Mouse (Mus musculus) heart, embryonic 13.5 days (tissue): ENCODE data around the gene AL731706.2. TPM values are rescaled to one million over a fixed set of nuclear protein-coding genes. Genes with fewer than 3 reads are reported as not detected.

ENCODE experiments used
- ATAC-seq: fragments of 200-750 bp; cut with Nextera tagmentation; 2 replicates; pipeline ENCODE4 v1.8.0; 2017; ENCODE audit warnings: moderate TSS enrichment; ENCODE audit not compliant: insufficient number of reproducible peaks, low FRiP score, low TSS enrichment; ENCODE audit errors: extremely low read depth
- H3K27ac ChIP-seq: fragments of 300-500 bp; sonication (generic); replicated peaks from 2 replicates; pipeline ENCODE4 v1.5.1; 2015; ENCODE audit warnings: moderate library complexity, mild to moderate bottlenecking, inconsistent platforms
- H3K27me3 ChIP-seq: fragments of 300-500 bp; sonication (generic); replicated peaks from 2 replicates; pipeline ENCODE4 v1.6.1; 2015; ENCODE audit warnings: mild to moderate bottlenecking, inconsistent platforms
- H3K36me3 ChIP-seq: fragments of 300-500 bp; sonication (generic); 2 replicates; pipeline ENCODE4 v1.6.1; 2015; ENCODE audit warnings: mild to moderate bottlenecking, inconsistent platforms
- H3K4me1 ChIP-seq: fragments of 300-500 bp; sonication (generic); 2 replicates; pipeline ENCODE4 v1.6.1; 2015; ENCODE audit warnings: inconsistent platforms
- H3K4me2 ChIP-seq: fragments of 300-500 bp; sonication (generic); 2 replicates; pipeline ENCODE4 v1.6.1; 2015; ENCODE audit warnings: inconsistent platforms, mild to moderate bottlenecking, moderate library complexity
- H3K4me3 ChIP-seq: fragments of 300-500 bp; sonication (generic); 2 replicates; pipeline ENCODE4 v1.5.1; 2015; ENCODE audit warnings: moderate library complexity, mild to moderate bottlenecking, inconsistent platforms
- H3K9ac ChIP-seq: fragments of 300-500 bp; sonication (generic); 2 replicates; pipeline ENCODE4 v1.6.1; 2015; ENCODE audit warnings: inconsistent platforms, mild to moderate bottlenecking, moderate library complexity
- H3K9me3 ChIP-seq: fragments of 300-500 bp; sonication (generic); 2 replicates; pipeline ENCODE4 v1.6.1; 2016; ENCODE audit warnings: inconsistent platforms
- WGBS: fragments of 180-500 bp; shearing (Covaris S2); methylation state at CpG from one replicate; pipeline ENCODE4 v1.1.7; 2015; ENCODE audit warnings: mixed read lengths; 5-methylcytosine and 5-hydroxymethylcytosine counted together
- polyA plus RNA-seq: library from polyadenylated mRNA; unstranded; fragments of >200 nt; fragmentation: Nextera tagmentation; extraction: Ambion mirVana; gene quantifications from 2 replicates; pipeline ENCODE4 v1.2.1, GENCODE M21; 2015

Gene AL731706.2
- 39.5 and 56.2 TPM in 2 replicates for polyA plus RNA-seq

DNA sequence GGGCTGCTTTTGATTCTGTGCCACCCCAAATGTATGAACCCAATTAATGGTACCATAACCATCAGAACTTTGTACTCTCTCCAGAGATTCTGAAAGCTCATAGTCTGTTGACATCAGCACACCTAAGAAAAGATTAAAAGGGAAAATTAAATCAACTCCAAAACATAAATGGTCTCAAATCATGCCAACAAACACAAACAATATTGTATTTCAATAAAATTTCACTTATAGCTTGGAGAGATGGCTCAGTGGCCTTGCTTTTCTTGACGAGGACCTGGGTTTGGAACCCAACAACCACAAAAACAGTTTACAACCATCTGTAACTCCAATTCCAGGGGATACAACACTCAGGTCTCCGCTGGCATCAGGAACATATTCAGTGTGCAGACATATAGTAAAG lies at the start of gene AL731706.2:
TSS of gene AL731706.2 (minus strand) at position 101 of the 400 bp plus-strand sequence.
- Histone ChIP-seq H3K9me3 (no peaks in the 10 kb centered on the region), H3K4me2 (no peak within 1 kb of the TSS), H3K27me3 (no peaks in the 10 kb centered on the region), H3K36me3 (peaks cover 47% of the 10 kb centered on the region), H3K9ac (no peak within 1 kb of the TSS), H3K4me3 (no peak within 1 kb of the TSS), H3K27ac (no peak within 1 kb of the TSS), H3K4me1 (peaks cover 21% of the 10 kb centered on the region)
- 91% methylated on average over 2 of the region's 2 CpGs for WGBS
- ATAC-seq = no peak

- Histone ChIP-seq H3K9ac (no peak overlapping the region), H3K36me3 (no peaks in the 10 kb centered on the region), H3K27ac (peak overlapping the region; percentile 46), H3K27me3 (no peaks in the 10 kb centered on the region), H3K4me2 (peak overlapping the region; percentile 12; the same call in 1 of the 2 replicates), H3K4me3 (no peak overlapping the region), H3K4me1 (peaks cover 21% of the 10 kb centered on the region), H3K9me3 (no peaks in the 10 kb centered on the region)
- peak; percentile 93 for ATAC-seq
- 49% methylated on average over 4 of the region's 4 CpGs for WGBS
These were observed 35.5 kb upstream of the AL731706.2 start for GRCm38 (mm10) chr2:136921003-136921408.

- no peak for ATAC-seq
- peaks cover 21% of the 10 kb centered on the region for H3K4me1 ChIP-seq
- H3K36me3 ChIP-seq = no peaks in the 10 kb centered on the region
- no peak overlapping the region for H3K4me3 ChIP-seq
- H3K27ac ChIP-seq = peak overlapping the region; percentile 4
- no peaks in the 10 kb centered on the region for H3K27me3 ChIP-seq
- WGBS = 56% methylated on average over 3 of the region's 3 CpGs
- no peak overlapping the region for H3K4me2 ChIP-seq
- H3K9ac ChIP-seq = no peak overlapping the region
- no peaks in the 10 kb centered on the region for H3K9me3 ChIP-seq
These were observed 34.9 kb upstream of the AL731706.2 start for GRCm38 (mm10) chr2:136920257-136920993.

- Histone ChIP-seq H3K9me3 (no peaks in the 10 kb centered on the region), H3K27me3 (no peaks in the 10 kb centered on the region), H3K4me2 (no peak overlapping the region), H3K36me3 (no peaks in the 10 kb centered on the region), H3K4me1 (peaks cover 21% of the 10 kb centered on the region), H3K9ac (no peak overlapping the region), H3K27ac (no peak overlapping the region), H3K4me3 (no peak overlapping the region)
- 83% methylated on average over 1 of the region's 1 CpGs for WGBS
- no peak for ATAC-seq
These were observed 34.0 kb upstream of the AL731706.2 start for GRCm38 (mm10) chr2:136919433-136919832.

DNA sequence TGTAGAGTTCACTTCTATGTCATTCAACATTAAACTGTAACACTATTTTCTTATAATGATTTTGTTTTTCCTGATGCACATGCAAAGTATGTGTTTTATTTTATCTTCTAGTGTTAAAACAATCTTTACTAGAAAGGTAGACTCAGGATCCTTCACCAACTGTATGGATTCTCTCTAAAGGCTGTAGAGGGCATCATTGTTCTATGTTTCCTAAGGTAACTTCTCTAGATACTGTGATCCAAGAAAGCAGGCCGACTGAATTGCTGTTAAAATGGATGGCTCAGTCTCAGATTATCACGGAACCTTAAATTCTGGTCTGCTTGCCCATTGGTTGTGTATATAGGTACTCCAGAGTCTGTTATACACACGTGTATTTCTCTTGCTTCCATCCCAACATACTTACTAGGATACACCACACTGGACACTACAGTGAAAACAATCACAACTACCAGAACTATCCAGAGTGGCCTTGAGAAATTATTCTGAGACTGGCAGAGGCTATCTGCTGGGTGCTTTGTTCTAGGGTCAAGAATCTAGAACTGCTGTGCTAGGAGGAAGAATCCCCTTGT lies 28.9 kb upstream of the AL731706.2 start:
- no peaks in the 10 kb centered on the region for H3K9me3 ChIP-seq
- H3K9ac ChIP-seq = no peak overlapping the region
- H3K36me3 ChIP-seq = no peaks in the 10 kb centered on the region
- peaks cover 16% of the 10 kb centered on the region for H3K4me1 ChIP-seq
- H3K27me3 ChIP-seq = no peaks in the 10 kb centered on the region
- WGBS = 33% methylated on average over 3 of the region's 3 CpGs
- no peak overlapping the region for H3K4me3 ChIP-seq
- no peak for ATAC-seq
- no peak overlapping the region for H3K27ac ChIP-seq
- H3K4me2 ChIP-seq = no peak overlapping the region

- H3K9me3 ChIP-seq = no peaks in the 10 kb centered on the region
- 76% methylated on average over 3 of the region's 3 CpGs for WGBS
- H3K9ac ChIP-seq = no peak overlapping the region; the same call in 1 of the 2 replicates
- H3K27ac ChIP-seq = no peak overlapping the region
- no peak overlapping the region for H3K4me2 ChIP-seq
- H3K27me3 ChIP-seq = no peaks in the 10 kb centered on the region
- H3K4me1 ChIP-seq = peaks cover 15% of the 10 kb centered on the region
- no peak overlapping the region for H3K4me3 ChIP-seq
- no peak for ATAC-seq
- H3K36me3 ChIP-seq = no peaks in the 10 kb centered on the region
These were observed 27.5 kb upstream of the AL731706.2 start for GRCm38 (mm10) chr2:136913021-136913420.

DNA sequence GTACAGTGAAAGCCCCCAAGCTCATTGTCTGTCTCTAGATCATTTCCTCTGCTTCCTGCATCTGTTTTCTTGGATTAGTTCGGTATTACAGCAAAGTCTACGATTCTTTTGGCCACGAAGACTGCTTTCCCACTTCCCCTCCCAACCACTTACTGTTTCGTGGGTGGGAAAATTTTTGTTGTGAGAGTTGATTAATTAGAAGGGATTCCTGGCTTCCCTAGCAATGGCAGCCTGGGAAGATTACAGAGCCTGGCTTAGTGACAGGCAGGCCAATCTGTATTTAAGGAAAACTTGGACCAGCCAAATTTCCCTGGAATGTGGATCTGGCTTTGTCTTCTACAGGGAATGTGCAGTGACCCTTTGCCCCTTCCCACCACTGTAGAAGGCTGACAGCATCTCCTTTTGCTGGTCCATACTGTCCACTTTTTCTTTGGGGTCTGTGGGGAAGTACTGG lies 26.5 kb upstream of the AL731706.2 start:
- Histone ChIP-seq H3K27me3 (no peaks in the 10 kb centered on the region), H3K27ac (peak overlapping the region; percentile 63), H3K4me2 (no peak overlapping the region), H3K36me3 (no peaks in the 10 kb centered on the region), H3K4me1 (peaks cover 15% of the 10 kb centered on the region), H3K4me3 (no peak overlapping the region), H3K9me3 (no peaks in the 10 kb centered on the region), H3K9ac (no peak overlapping the region)
- 49% methylated on average over 4 of the region's 4 CpGs for WGBS
- no peak for ATAC-seq

- no peak for ATAC-seq
- no peak overlapping the region for H3K4me2 ChIP-seq
- 66% methylated on average over 2 of the region's 2 CpGs for WGBS
- H3K9me3 ChIP-seq = no peaks in the 10 kb centered on the region
- H3K9ac ChIP-seq = no peak overlapping the region
- H3K4me3 ChIP-seq = no peak overlapping the region
- H3K4me1 ChIP-seq = peaks cover 15% of the 10 kb centered on the region
- H3K27me3 ChIP-seq = no peaks in the 10 kb centered on the region
- H3K36me3 ChIP-seq = peaks cover 12% of the 10 kb centered on the region
- no peak overlapping the region for H3K27ac ChIP-seq
These were observed 23.8 kb upstream of the AL731706.2 start for GRCm38 (mm10) chr2:136909298-136909697.

- ATAC-seq = no peak
- WGBS = 72% methylated on average over 3 of the region's 3 CpGs
These were observed 23.1 kb upstream of the AL731706.2 start for GRCm38 (mm10) chr2:136908596-136908995.

GRCm38 (mm10) chr2:136896131-136896530 lies 10.7 kb upstream of the AL731706.2 start:
- no peak for ATAC-seq
- H3K9ac ChIP-seq = no peak overlapping the region

More at GRCm38 (mm10) chr2:136908596-136908995, 23.1 kb upstream of the AL731706.2 start:
- H3K9me3 ChIP-seq = no peaks in the 10 kb centered on the region
- no peak overlapping the region for H3K4me2 ChIP-seq
- no peak overlapping the region for H3K4me3 ChIP-seq
- peaks cover 12% of the 10 kb centered on the region for H3K36me3 ChIP-seq
- no peaks in the 10 kb centered on the region for H3K27me3 ChIP-seq
- H3K27ac ChIP-seq = no peak overlapping the region
- no peak overlapping the region for H3K9ac ChIP-seq
- peaks cover 15% of the 10 kb centered on the region for H3K4me1 ChIP-seq

DNA sequence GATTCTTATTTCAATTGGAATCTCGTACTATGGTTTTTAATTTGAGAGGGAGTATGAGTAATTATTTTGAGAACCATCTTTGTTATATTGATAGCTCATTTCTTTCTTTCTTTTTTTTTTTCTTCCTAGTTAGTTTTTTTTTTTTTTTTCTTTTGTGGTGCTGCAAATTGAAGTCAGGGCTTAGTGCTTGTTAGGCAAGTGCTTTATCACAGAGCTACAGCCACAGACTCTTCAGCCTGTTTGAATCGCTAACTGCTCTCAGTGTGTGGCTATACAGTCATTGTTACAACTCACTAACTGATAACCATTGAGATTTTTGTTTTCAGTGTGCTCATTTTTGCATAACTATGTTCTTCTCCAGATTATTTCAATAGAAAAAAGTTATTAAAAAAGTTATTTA lies 9.0 kb upstream of the AL731706.2 start:
- Histone ChIP-seq H3K4me2 (no peak overlapping the region), H3K27me3 (no peaks in the 10 kb centered on the region), H3K9ac (no peak overlapping the region), H3K36me3 (no peaks in the 10 kb centered on the region), H3K4me1 (peaks cover 17% of the 10 kb centered on the region), H3K4me3 (no peak overlapping the region), H3K9me3 (no peaks in the 10 kb centered on the region), H3K27ac (no peak overlapping the region)
- WGBS = 76% methylated on average over 2 of the region's 2 CpGs
- ATAC-seq = no peak

More at GRCm38 (mm10) chr2:136896131-136896530, 10.7 kb upstream of the AL731706.2 start:
- peaks cover 9% of the 10 kb centered on the region for H3K4me1 ChIP-seq
- H3K36me3 ChIP-seq = no peaks in the 10 kb centered on the region
- no peaks in the 10 kb centered on the region for H3K9me3 ChIP-seq
- H3K4me2 ChIP-seq = no peak overlapping the region
- H3K4me3 ChIP-seq = no peak overlapping the region
- H3K27ac ChIP-seq = no peak overlapping the region
- no peaks in the 10 kb centered on the region for H3K27me3 ChIP-seq
- 75% methylated on average over 2 of the region's 2 CpGs for WGBS
